Mouse (Mus musculus) cortical plate, adult 2 months (tissue): ENCODE data around the gene Pde6b. TPM values are rescaled to one million over a fixed set of nuclear protein-coding genes. Genes with fewer than 3 reads are reported as not detected.

ENCODE experiments used
- H3K27ac ChIP-seq: fragments of 200-500 bp; 2 replicates; pipeline ENCODE4 v1.5.1; 2012; ENCODE audit warnings: low read length, control low read depth, inconsistent platforms; ENCODE audit not compliant: insufficient read depth
- H3K4me1 ChIP-seq: fragments of 200-500 bp; 2 replicates; pipeline ENCODE4 v1.6.1; 2011; ENCODE audit warnings: low read length; ENCODE audit not compliant: control insufficient read depth, insufficient read depth
- H3K4me3 ChIP-seq: fragments of 200-500 bp; 2 replicates; pipeline ENCODE4 v1.5.1; 2011; ENCODE audit warnings: mild to moderate bottlenecking, low read length, control low read depth; ENCODE audit not compliant: insufficient read depth
- CTCF ChIP-seq: fragments of 200-500 bp; IDR thresholded peaks from 2 replicates; pipeline ENCODE4 v1.5.1; 2011; ENCODE audit warnings: mild to moderate bottlenecking, control low read depth, low read length; ENCODE audit not compliant: insufficient read depth; ENCODE audit errors: extremely low read depth
- POLR2A ChIP-seq: fragments of 200-500 bp; IDR thresholded peaks from 2 replicates; pipeline ENCODE4 v1.6.1; 2011; ENCODE audit warnings: mild to moderate bottlenecking, low read length, control low read depth; ENCODE audit not compliant: insufficient read depth; ENCODE audit errors: extremely low read depth
- polyA plus RNA-seq: library from polyadenylated mRNA; depleted of rRNA; stranded (reverse); fragments of >200 nt; gene quantifications from 2 replicates; pipeline ENCODE4 v1.2.3, GENCODE M21; 2012

The Pde6b gene
- polyA plus RNA-seq, 1 experiment, result 0.25 TPM

GRCm38 (mm10) chr5:108433804-108434587 lies 45.8 kb downstream of the Pde6b start, which contains the start of gene Atp5k:
Atp5k (minus strand) TSS chr5:108434448.
- Histone ChIP-seq H3K4me3 (peak within 1 kb of the TSS; percentile 94), H3K27ac (peak within 1 kb of the TSS; percentile 7; the same call in 1 of the 2 replicates), H3K4me1 (peaks cover 2% of the 10 kb centered on the region; the same call in 1 of the 2 replicates)
- TF ChIP-seq POLR2A (peak; percentile 85), CTCF (peak; percentile 74)

- no peak overlapping the region for H3K4me3 ChIP-seq
- H3K4me1 ChIP-seq, result peaks cover 2% of the 10 kb centered on the region; the same call in 1 of the 2 replicates
- TF ChIP-seq CTCF (no peak), POLR2A (no peak)
- H3K27ac ChIP-seq, result no peak overlapping the region
Observed at GRCm38 (mm10) chr5:108436101-108436500, 47.9 kb downstream of the Pde6b start.

GRCm38 (mm10) chr5:108446973-108447372 lies 58.8 kb downstream of the Pde6b start:
- TF ChIP-seq CTCF, result no peak
- TF ChIP-seq POLR2A, result no peak
- Histone ChIP-seq H3K4me1 (no peaks in the 10 kb centered on the region), H3K4me3 (no peak overlapping the region), H3K27ac (no peak overlapping the region)

GRCm38 (mm10) chr5:108447857-108448256 lies 59.7 kb downstream of the Pde6b start:
- TF ChIP-seq CTCF (no peak), POLR2A (no peak)
- Histone ChIP-seq H3K27ac (no peak overlapping the region), H3K4me3 (no peak overlapping the region), H3K4me1 (no peaks in the 10 kb centered on the region)

GRCm38 (mm10) chr5:108448785-108449668 lies 60.8 kb downstream of the Pde6b start, which contains the start of gene Mfsd7a:
Mfsd7a (minus strand) TSS chr5:108448891.
- peak within 1 kb of the TSS; percentile 16; the same call in 1 of the 2 replicates for H3K4me3 ChIP-seq
- H3K4me1 ChIP-seq, result no peaks in the 10 kb centered on the region
- TF ChIP-seq CTCF (no peak), POLR2A (no peak)
- H3K27ac ChIP-seq, result no peak within 1 kb of the TSS

- H3K27ac ChIP-seq, result no peak overlapping the region
- no peak overlapping the region for H3K4me3 ChIP-seq
- H3K4me1 ChIP-seq, result no peaks in the 10 kb centered on the region
- TF ChIP-seq POLR2A, result no peak
- no peak for TF ChIP-seq CTCF
Observed at GRCm38 (mm10) chr5:108450837-108451540, 62.8 kb downstream of the Pde6b start.

GRCm38 (mm10) chr5:108451611-108452010 lies 63.4 kb downstream of the Pde6b start:
- no peak overlapping the region for H3K27ac ChIP-seq
- H3K4me3 ChIP-seq, result no peak overlapping the region
- H3K4me1 ChIP-seq, result no peaks in the 10 kb centered on the region
- TF ChIP-seq POLR2A (no peak), CTCF (no peak)

- H3K27ac ChIP-seq, result no peak overlapping the region
- no peak for TF ChIP-seq CTCF
- TF ChIP-seq POLR2A, result no peak
- no peak overlapping the region for H3K4me3 ChIP-seq
- H3K4me1 ChIP-seq, result no peaks in the 10 kb centered on the region
Observed at GRCm38 (mm10) chr5:108452422-108452821, 64.2 kb downstream of the Pde6b start.

- H3K4me3 ChIP-seq, result no peak overlapping the region
- no peak overlapping the region for H3K27ac ChIP-seq
- no peaks in the 10 kb centered on the region for H3K4me1 ChIP-seq
- TF ChIP-seq CTCF (no peak), POLR2A (no peak)
Observed at GRCm38 (mm10) chr5:108454094-108454493, 65.9 kb downstream of the Pde6b start.
